Mouse (Mus musculus) G1E-ER4 (cell line): ENCODE results near the gene Thap12. TPM values are rescaled to one million over a fixed set of nuclear protein-coding genes. Genes with fewer than 3 reads are reported as not detected.

Experiments used
- GATA1 ChIP-seq: IDR thresholded peaks from one replicate; pipeline ENCODE4 v1.8.0; 2012; ENCODE audit warnings: low read length, inconsistent platforms
- polyA plus RNA-seq: library from polyadenylated mRNA; stranded (reverse); fragments of >175 nt; gene quantifications from 2 replicates; pipeline ENCODE4 v1.2.3, GENCODE M21; 2012

Thap12 gene
- polyA plus RNA-seq, 1 experiment = 47.8 TPM

- no peak for TF ChIP-seq GATA1
Measured at GRCm38 (mm10) chr7:98685895-98686294, 17.0 kb upstream of the Thap12 start.

- no peak for TF ChIP-seq GATA1
Measured at GRCm38 (mm10) chr7:98690126-98690525, 12.8 kb upstream of the Thap12 start.

- TF ChIP-seq GATA1 = no peak
Measured at GRCm38 (mm10) chr7:98690831-98691230, 12.1 kb upstream of the Thap12 start.

GRCm38 (mm10) chr7:98692761-98693546 is 9.9 kb upstream of the Thap12 start:
- TF ChIP-seq GATA1 = no peak

- no peak for TF ChIP-seq GATA1
Measured at GRCm38 (mm10) chr7:98694046-98694445, 8.9 kb upstream of the Thap12 start.

GRCm38 (mm10) chr7:98697496-98697895 is 5.4 kb upstream of the Thap12 start:
- no peak for TF ChIP-seq GATA1

- no peak for TF ChIP-seq GATA1
Measured at GRCm38 (mm10) chr7:98698041-98698440, 4.9 kb upstream of the Thap12 start.

- no peak for TF ChIP-seq GATA1
Measured at GRCm38 (mm10) chr7:98698590-98698989, 4.3 kb upstream of the Thap12 start.

GRCm38 (mm10) chr7:98701771-98702170 is 1.1 kb upstream of the Thap12 start:
- no peak for TF ChIP-seq GATA1

GRCm38 (mm10) chr7:98703365-98703881 is 520 bp downstream of the Thap12 start:
- TF ChIP-seq GATA1 = no peak

GRCm38 (mm10) chr7:98704276-98704675 is 1.4 kb downstream of the Thap12 start:
- no peak for TF ChIP-seq GATA1

GRCm38 (mm10) chr7:98713661-98714060 is 10.8 kb downstream of the Thap12 start:
- no peak for TF ChIP-seq GATA1

- no peak for TF ChIP-seq GATA1
Measured at GRCm38 (mm10) chr7:98717438-98717837, 14.5 kb downstream of the Thap12 start.

GRCm38 (mm10) chr7:98719761-98720160 is 16.9 kb downstream of the Thap12 start:
- TF ChIP-seq GATA1 = no peak

GRCm38 (mm10) chr7:98720731-98721130 is 17.8 kb downstream of the Thap12 start:
- no peak for TF ChIP-seq GATA1

GRCm38 (mm10) chr7:98721172-98721571 is 18.3 kb downstream of the Thap12 start:
- no peak for TF ChIP-seq GATA1

GRCm38 (mm10) chr7:98721623-98722022 is 18.7 kb downstream of the Thap12 start:
- TF ChIP-seq GATA1 = no peak

GRCm38 (mm10) chr7:98725686-98726195 is 22.8 kb downstream of the Thap12 start:
- no peak for TF ChIP-seq GATA1
